Mouse (Mus musculus): ENCODE measurements around the gene Vmn1r101.
"Not testable (repeated sequence)": the region's sequence is repeated elsewhere in the genome, so short reads cannot be mapped to it uniquely, and the experiment has no call there.

The Vmn1r101 gene

DNA sequence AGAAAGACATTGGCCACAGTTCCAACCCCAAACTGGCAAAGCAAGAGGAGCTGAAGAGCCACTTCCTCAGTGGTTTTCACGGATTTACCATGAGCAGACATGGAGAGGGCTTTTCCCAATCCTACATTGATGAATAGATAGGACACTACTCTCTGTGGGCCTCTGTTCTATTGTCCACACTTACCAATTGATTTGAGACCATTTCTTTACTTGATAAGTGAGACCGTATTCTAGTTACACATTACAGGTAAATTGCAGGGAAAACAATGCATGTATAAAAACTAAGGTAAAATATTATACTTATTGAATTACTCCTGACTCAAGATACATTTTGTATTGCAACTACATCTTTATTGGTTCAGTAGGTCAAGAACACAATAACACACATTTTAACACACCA, at the start of gene Vmn1r101:
Gene Vmn1r101, minus strand, starts transcription at position 101 of the 400 bp plus-strand sequence.
- DNase-seq (ENCODE audit: low spot score in 2 of 2): not testable (repeated sequence)

GRCm38 (mm10) chr7:20474825-20475224, 32.4 kb upstream of the Vmn1r101 start, which contains the start of gene Gm10670:
Gene Gm10670, minus strand, starts transcription at chr7:20474925.
- not testable (repeated sequence) for DNase-seq (ENCODE audit: low spot score in 2 of 2)

GRCm38 (mm10) chr7:20417642-20418041, 24.8 kb downstream of the Vmn1r101 start, which contains the start of gene Vmn1r100:
Gene Vmn1r100, plus strand, starts transcription at chr7:20417942.
- not testable (repeated sequence) for DNase-seq (ENCODE audit: low spot score in 2 of 2)
